Mouse (Mus musculus) midbrain, embryonic 12.5 days (tissue): ENCODE data around the gene Pheta1. TPM values are rescaled to one million over a fixed set of nuclear protein-coding genes. Genes with fewer than 3 reads are reported as not detected.

Source experiments
- ATAC-seq: fragments of 200-750 bp; cut with Nextera tagmentation; 2 replicates; pipeline ENCODE4 v1.8.0; 2017; ENCODE audit warnings: low read depth, moderate TSS enrichment, moderate library complexity; ENCODE audit not compliant: low FRiP score
- H3K27ac ChIP-seq: fragments of 300-500 bp; sonication (generic); replicated peaks from 2 replicates; pipeline ENCODE4 v1.5.1; 2016; ENCODE audit warnings: mild to moderate bottlenecking
- H3K27me3 ChIP-seq: fragments of 300-500 bp; sonication (generic); 2 replicates; pipeline ENCODE4 v1.6.1; 2016; ENCODE audit warnings: mild to moderate bottlenecking
- H3K36me3 ChIP-seq: fragments of 300-500 bp; sonication (generic); 2 replicates; pipeline ENCODE4 v1.6.1; 2016
- H3K4me1 ChIP-seq: fragments of 300-500 bp; sonication (generic); 2 replicates; pipeline ENCODE4 v1.6.1; 2016
- H3K4me2 ChIP-seq: fragments of 300-500 bp; sonication (generic); replicated peaks from 2 replicates; pipeline ENCODE4 v1.6.1; 2016; ENCODE audit warnings: mild to moderate bottlenecking, moderate library complexity
- H3K4me3 ChIP-seq: fragments of 300-500 bp; sonication (generic); 2 replicates; pipeline ENCODE4 v1.5.1; 2016; ENCODE audit warnings: mild to moderate bottlenecking
- H3K9ac ChIP-seq: fragments of 300-500 bp; sonication (generic); replicated peaks from 2 replicates; pipeline ENCODE4 v1.6.1; 2016; ENCODE audit warnings: mild to moderate bottlenecking, moderate library complexity
- H3K9me3 ChIP-seq: fragments of 300-500 bp; sonication (generic); 2 replicates; pipeline ENCODE4 v1.6.1; 2016; ENCODE audit warnings: mild to moderate bottlenecking
- WGBS: fragments of 180-500 bp; shearing (Covaris S2); methylation state at CpG from one replicate; pipeline ENCODE4 v1.1.7; 2016; 5-methylcytosine and 5-hydroxymethylcytosine counted together
- polyA plus RNA-seq: library from polyadenylated mRNA; unstranded; fragments of >200 nt; fragmentation: Nextera tagmentation; extraction: Ambion mirVana; gene quantifications from 2 replicates; pipeline ENCODE4 v1.2.1, GENCODE M21; 2016

Pheta1 gene
- polyA plus RNA-seq: 53.0 and 53.5 TPM in 2 replicates

DNA sequence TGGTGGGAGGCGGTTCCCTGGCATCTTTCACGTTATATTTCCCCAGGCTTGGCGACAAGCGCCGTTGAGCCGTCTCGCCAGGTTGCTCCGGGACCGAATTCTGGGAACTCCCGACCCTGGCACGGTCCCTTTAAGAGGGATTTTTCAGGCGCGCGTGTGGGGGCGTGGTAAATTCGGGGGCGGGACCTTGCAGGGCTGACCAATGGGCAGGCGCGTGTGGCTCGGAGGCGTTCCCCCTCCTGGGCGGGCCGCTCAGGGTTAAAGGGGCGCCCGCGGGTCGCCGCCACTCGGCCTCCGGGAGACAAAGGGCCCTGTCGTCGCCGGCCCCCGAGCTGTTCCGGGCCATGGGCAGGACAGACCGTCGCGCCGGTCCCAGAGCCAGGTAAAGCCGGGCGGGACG is at the start of gene Pheta1:
Gene Pheta1 (plus strand): TSS at position 242 of the 400 bp plus-strand sequence.
- Histone ChIP-seq H3K4me2 (peak within 1 kb of the TSS; percentile 62), H3K4me3 (peak within 1 kb of the TSS; percentile 77), H3K27me3 (peaks cover 25% of the 10 kb centered on the region), H3K27ac (peak within 1 kb of the TSS; percentile 73), H3K4me1 (peaks cover 34% of the 10 kb centered on the region), H3K36me3 (peaks cover 27% of the 10 kb centered on the region), H3K9me3 (no peaks in the 10 kb centered on the region), H3K9ac (peak within 1 kb of the TSS; percentile 92)
- under 1% methylated on average over 40 of the region's 42 CpGs for WGBS
- ATAC-seq: peak; percentile 94

DNA sequence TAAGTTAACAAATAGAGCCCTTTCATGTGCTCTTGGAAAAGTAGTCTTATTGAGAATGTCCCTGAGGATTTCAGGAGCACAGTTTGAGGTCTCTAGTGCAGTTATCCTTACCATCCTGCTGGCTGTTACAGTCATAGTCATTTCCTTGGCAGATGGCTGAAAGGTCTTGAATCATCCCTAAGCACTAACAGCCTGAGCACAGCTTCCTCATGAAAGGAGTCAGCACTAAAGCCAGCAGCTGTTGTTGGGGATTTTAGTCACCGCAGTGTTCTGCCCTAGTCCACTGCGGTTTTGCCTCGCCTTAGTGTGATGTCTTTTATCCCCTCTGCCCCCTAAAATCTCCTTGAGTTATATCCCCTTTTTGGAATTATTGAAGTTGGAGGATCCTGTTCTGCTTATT is 41.6 kb upstream of the Pheta1 start:
- peak overlapping the region; percentile 1; the same call in 1 of the 2 replicates for H3K27ac ChIP-seq
- ATAC-seq: no peak

DNA sequence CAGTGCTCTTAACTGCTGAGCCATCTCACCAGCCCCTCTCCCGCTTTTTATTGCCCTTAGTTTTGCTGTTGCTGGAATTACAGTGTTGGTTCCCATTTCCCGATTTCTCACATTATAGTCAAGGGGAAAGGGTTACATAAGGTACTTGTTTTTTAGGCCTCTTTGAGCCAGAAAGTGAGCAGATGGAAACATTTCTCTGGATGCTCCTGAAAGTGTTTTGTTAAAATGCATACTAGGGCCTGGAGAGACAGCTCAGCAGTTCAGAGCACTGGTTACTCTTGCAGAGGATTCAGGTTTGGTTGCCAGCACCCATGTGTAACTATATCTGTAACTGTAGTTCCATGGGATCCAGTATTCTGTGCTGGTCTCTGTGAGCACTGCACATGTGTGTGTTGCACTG is 40.6 kb upstream of the Pheta1 start:
- no peak overlapping the region for H3K9ac ChIP-seq
- H3K4me3 ChIP-seq: no peak overlapping the region
- no peak overlapping the region for H3K4me2 ChIP-seq
- 87% methylated on average over 2 of the region's 2 CpGs for WGBS
- H3K9me3 ChIP-seq: no peaks in the 10 kb centered on the region
- no peaks in the 10 kb centered on the region for H3K4me1 ChIP-seq
- no peak overlapping the region for H3K27ac ChIP-seq
- H3K27me3 ChIP-seq: no peaks in the 10 kb centered on the region
- H3K36me3 ChIP-seq: peaks cover 64% of the 10 kb centered on the region
- no peak for ATAC-seq

More for the DNA sequence above, 41.6 kb upstream of the Pheta1 start:
- Histone ChIP-seq H3K9ac (no peak overlapping the region), H3K27me3 (no peaks in the 10 kb centered on the region), H3K9me3 (no peaks in the 10 kb centered on the region), H3K4me3 (no peak overlapping the region), H3K36me3 (peaks cover 64% of the 10 kb centered on the region), H3K4me2 (no peak overlapping the region), H3K4me1 (no peaks in the 10 kb centered on the region)
- 70% methylated on average over 3 of the region's 3 CpGs for WGBS

DNA sequence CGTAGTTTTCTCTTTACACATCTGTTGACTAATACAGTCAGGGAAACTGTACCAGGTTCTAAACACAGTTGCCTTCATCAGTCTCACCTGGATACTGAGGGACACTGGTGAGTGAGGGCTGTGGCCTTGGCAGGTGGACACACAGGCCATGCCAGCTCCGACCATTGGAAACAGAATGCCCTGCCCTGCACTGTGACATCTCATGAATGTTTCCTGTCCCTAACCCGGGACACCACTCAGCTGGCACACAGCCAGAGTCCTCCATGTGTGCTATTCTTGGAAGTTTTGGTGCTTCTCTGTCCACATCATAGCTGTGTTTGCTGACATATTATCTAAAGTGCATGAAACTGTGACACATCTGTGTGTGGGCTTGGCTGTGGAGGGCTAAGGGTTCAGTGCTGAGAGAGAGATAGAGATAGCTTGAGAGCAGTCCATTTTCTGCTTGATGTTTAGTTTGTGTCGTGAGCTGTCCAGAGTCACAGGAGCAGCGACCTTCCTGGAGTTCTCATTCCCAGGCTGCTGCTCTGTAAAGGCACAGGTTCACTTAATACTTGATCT is 39.0 kb upstream of the Pheta1 start:
- H3K4me2 ChIP-seq: no peak overlapping the region
- no peak overlapping the region for H3K4me3 ChIP-seq
- H3K36me3 ChIP-seq: peaks cover 62% of the 10 kb centered on the region
- no peak overlapping the region for H3K27ac ChIP-seq
- no peaks in the 10 kb centered on the region for H3K9me3 ChIP-seq
- 90% methylated on average over 5 of the region's 5 CpGs for WGBS
- ATAC-seq: no peak
- H3K4me1 ChIP-seq: no peaks in the 10 kb centered on the region
- H3K9ac ChIP-seq: no peak overlapping the region
- H3K27me3 ChIP-seq: no peaks in the 10 kb centered on the region

DNA sequence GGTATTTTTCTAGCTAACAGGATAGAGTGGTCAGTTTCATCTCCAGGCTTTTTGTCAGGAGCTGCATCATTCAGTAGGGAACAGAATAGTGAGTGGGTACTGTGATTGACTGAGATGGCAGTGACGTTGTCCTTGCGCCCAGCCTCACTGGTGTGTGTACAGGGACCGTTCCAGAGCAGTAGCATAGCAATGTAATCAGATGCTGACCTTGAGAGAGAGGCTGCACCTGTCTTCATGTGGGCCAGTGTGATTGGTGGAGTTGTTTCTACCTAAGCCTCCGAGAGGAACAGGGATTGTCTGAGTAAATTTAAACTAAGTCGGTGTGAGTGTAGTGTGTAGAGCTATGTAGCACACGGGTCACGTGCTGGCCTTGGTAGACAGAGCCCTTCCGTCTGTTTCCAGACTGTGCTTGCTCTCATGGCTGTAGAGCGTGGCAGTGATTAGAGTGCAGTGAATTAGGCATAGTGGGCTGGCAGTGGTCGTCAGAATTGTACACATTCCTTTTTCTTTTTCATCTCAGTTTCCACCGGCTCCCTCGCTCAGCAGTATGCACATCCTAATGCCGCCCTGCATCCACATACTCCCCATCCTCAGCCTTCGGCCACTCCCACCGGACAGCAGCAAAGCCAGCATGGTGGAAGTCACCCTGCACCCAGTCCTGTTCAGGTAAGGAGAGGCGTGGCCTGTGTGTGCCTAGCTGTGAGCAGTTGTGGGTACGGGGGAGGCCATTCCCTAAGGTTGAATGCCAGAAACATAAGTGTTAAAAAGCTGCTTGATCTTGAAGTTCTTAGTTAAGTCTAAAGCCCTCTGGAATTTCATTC is 38.2 kb upstream of the Pheta1 start:
- Histone ChIP-seq H3K4me1 (no peaks in the 10 kb centered on the region), H3K9ac (no peak overlapping the region), H3K9me3 (no peaks in the 10 kb centered on the region), H3K4me2 (no peak overlapping the region), H3K27ac (no peak overlapping the region), H3K36me3 (peaks cover 64% of the 10 kb centered on the region), H3K27me3 (no peaks in the 10 kb centered on the region), H3K4me3 (no peak overlapping the region)
- WGBS: 92% methylated on average over 17 of the region's 17 CpGs
- ATAC-seq: no peak

DNA sequence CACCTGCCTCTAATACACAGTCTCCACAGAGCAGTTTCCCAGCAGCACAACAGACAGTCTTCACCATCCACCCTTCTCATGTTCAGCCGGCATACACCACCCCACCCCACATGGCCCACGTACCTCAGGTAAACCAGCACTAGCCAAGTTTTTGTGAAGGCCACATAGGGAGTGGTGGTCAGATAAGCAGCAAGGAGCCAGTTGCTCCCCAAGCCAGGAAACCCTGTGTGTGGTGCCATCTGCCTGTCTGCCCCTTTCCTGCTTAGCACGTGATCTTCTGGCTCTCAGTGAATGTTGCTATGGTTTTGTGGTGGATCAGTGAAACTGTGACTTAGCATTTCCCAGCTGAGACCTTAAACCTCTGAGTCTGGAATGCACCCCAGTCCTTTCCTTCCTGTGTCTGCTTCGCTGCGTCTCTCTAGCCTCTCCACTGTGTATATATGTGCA is 37.3 kb upstream of the Pheta1 start:
- no peak overlapping the region for H3K4me2 ChIP-seq
- peaks cover 72% of the 10 kb centered on the region for H3K36me3 ChIP-seq
- H3K9me3 ChIP-seq: no peaks in the 10 kb centered on the region
- H3K27ac ChIP-seq: no peak overlapping the region
- no peaks in the 10 kb centered on the region for H3K4me1 ChIP-seq
- no peak for ATAC-seq
- H3K9ac ChIP-seq: no peak overlapping the region
- WGBS: 93% methylated on average over 5 of the region's 5 CpGs
- H3K4me3 ChIP-seq: no peak overlapping the region
- H3K27me3 ChIP-seq: no peaks in the 10 kb centered on the region

DNA sequence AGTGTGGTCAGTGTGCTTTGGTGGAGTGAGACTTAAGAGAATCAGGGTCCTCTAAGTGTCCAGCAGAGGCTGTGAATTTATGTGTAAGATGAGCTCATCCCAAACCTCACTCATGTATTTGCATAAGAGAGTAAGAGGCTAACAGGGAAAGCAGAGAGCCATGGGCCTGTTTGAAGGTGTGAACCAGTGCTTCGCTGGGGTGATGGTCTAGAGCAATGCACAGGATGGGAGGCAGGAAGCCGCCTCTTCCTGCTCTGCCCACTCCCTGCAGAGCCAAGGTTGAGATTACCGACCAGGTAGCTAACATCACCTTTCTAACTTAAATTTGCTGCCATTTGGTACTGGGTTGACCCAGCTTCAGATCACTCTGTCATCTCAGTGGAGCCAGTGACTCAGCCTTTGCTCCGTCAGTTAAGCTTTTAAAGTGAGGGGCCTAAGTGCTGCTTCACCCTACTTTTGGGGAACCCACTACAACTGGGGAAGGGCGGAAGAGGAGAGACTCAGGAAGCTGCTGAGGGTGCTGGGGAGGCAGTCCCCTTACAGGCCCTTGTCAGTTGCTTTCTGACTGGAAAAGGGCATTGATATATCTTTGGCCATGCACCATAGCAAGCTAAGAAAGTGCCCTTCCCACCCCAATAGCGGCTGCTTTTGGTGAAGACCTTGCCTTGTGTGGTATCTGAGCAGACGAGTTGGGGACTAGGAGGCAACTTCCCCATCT is 36.1 kb upstream of the Pheta1 start:
- ATAC-seq: no peak
- H3K27ac ChIP-seq: no peak overlapping the region
- no peak overlapping the region for H3K4me3 ChIP-seq
- H3K4me2 ChIP-seq: no peak overlapping the region
- no peak overlapping the region for H3K9ac ChIP-seq
- H3K36me3 ChIP-seq: peaks cover 82% of the 10 kb centered on the region
- no peaks in the 10 kb centered on the region for H3K4me1 ChIP-seq
- H3K9me3 ChIP-seq: no peaks in the 10 kb centered on the region
- WGBS: 90% methylated on average over 7 of the region's 7 CpGs
- H3K27me3 ChIP-seq: no peaks in the 10 kb centered on the region

DNA sequence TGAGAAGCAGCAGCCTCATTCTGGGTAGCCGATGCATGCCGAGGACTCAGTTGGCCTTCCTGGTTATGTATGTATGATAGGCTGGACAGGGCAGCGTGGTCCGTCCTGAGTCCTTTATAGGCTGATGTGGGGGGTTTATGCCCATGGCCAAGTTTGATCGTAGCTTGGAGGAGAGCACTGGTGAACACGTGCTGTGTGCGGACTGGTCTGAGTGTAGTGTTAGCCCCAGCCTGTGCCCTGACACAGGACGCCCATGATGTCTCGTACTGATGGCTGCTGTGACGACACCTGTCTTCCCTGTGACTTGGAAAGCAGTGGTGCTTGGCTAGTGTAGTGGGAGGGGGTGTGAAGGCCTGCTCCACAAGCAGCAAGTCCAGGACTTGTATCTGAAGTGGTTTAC is 35.0 kb upstream of the Pheta1 start:
- Histone ChIP-seq H3K9ac (no peak overlapping the region), H3K27me3 (no peaks in the 10 kb centered on the region), H3K9me3 (no peaks in the 10 kb centered on the region), H3K36me3 (peaks cover 88% of the 10 kb centered on the region), H3K4me1 (no peaks in the 10 kb centered on the region), H3K4me2 (no peak overlapping the region), H3K4me3 (no peak overlapping the region), H3K27ac (no peak overlapping the region)
- 97% methylated on average over 10 of the region's 10 CpGs for WGBS
- ATAC-seq: no peak

DNA sequence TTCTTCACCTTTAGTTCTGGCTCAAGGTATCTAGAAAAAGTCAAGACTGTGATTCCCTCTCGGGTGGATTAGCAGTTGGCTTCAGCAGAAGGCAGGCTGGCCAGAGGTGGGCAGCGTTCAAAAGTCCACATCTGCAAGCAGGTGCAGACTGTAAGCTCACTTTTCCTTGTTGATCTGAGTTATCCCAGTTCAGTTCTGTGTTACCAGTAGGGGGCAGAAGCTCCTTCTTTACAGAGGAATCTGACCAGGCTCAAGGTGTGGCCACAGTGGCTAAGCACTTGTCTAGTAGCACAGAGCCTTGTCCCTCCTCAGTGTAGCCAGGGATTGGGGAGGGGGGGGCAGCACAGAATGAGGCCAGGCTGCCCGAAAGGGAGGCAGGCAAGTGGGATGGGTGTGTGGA is 33.7 kb upstream of the Pheta1 start:
- no peak overlapping the region for H3K4me3 ChIP-seq
- no peak overlapping the region for H3K27ac ChIP-seq
- WGBS: 71% methylated on average over 3 of the region's 3 CpGs
- no peaks in the 10 kb centered on the region for H3K4me1 ChIP-seq
- ATAC-seq: no peak
- no peaks in the 10 kb centered on the region for H3K27me3 ChIP-seq
- H3K4me2 ChIP-seq: no peak overlapping the region
- no peaks in the 10 kb centered on the region for H3K9me3 ChIP-seq
- H3K36me3 ChIP-seq: peaks cover 96% of the 10 kb centered on the region
- H3K9ac ChIP-seq: no peak overlapping the region

DNA sequence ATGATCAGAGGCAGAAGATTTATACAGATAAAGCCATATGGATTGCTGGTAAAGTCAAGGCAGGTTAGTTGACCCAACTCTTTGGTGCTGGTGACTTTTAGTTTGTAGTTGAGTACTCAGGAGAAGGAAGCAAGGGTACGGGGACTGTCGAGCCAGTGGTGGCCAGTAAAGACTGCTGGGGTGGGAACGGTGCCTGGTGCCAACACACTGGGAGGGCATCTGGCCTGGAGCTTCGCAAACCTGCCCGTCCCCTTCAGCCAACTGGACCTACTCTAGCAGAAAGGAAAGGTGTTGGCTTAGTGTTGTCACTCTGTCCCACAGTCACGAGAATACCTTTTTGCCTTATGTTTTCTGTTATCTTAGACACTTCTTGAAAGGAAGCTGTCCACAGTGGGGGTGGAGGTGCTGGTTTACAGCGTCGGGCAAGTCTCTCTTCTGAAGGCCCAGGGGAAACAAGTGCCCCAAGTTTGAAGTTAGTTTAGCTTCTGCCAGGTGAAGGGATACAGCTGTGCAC is 32.9 kb upstream of the Pheta1 start:
- Histone ChIP-seq H3K27me3 (no peaks in the 10 kb centered on the region), H3K4me1 (no peaks in the 10 kb centered on the region), H3K4me2 (no peak overlapping the region), H3K27ac (no peak overlapping the region), H3K9me3 (no peaks in the 10 kb centered on the region), H3K9ac (no peak overlapping the region), H3K36me3 (peaks cover 95% of the 10 kb centered on the region), H3K4me3 (no peak overlapping the region)
- ATAC-seq: no peak
- WGBS: 96% methylated on average over 8 of the region's 8 CpGs

DNA sequence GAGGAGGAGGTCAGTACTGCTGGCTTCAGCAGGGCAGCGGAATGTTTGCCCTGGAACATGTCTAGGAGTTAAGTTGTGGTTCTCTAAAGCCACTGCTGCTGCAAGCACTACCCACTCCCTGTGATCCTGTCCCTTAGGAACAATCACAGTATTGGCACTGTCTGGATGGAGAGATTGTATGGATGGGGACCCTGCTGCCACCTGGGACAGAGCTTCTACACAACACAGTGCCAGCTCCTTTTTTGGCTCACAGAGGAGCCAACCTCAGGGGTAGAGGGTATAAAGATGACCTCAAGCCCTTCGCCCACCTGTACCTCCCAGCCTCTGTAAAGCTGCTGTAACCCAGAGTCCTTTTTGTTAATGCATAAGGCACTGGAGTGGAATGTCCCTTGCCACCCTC is 32.2 kb upstream of the Pheta1 start:
- no peak overlapping the region for H3K4me2 ChIP-seq
- no peak overlapping the region for H3K9ac ChIP-seq
- H3K36me3 ChIP-seq: peaks cover 89% of the 10 kb centered on the region
- ATAC-seq: no peak
- no peaks in the 10 kb centered on the region for H3K27me3 ChIP-seq
- no peaks in the 10 kb centered on the region for H3K9me3 ChIP-seq
- WGBS: 100% methylated on average over 2 of the region's 2 CpGs
- H3K4me3 ChIP-seq: no peak overlapping the region
- no peak overlapping the region for H3K27ac ChIP-seq
- H3K4me1 ChIP-seq: no peaks in the 10 kb centered on the region

DNA sequence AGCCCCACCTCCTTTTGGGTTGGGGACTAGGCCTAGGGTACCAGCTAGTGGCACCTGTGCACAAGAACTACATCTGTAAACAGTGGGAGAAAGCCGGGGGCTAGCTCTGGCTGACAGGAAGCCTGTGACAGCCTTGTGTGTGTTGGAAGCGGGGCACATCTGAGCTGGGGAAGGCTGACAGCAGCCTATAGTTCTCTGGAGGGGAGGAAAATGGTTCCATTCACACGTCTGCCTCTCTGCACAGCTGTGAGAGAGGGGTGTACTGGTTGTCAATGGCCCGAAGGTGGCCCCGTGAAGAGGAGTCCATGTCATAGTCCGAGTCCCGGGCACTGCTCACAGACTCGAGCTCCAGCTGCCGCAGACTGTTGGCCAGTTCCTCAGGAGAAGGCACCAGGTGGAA is 31.2 kb upstream of the Pheta1 start:
- H3K9me3 ChIP-seq: no peaks in the 10 kb centered on the region
- H3K36me3 ChIP-seq: peaks cover 80% of the 10 kb centered on the region
- no peak overlapping the region for H3K9ac ChIP-seq
- no peaks in the 10 kb centered on the region for H3K4me1 ChIP-seq
- H3K27ac ChIP-seq: no peak overlapping the region
- no peak for ATAC-seq
- no peak overlapping the region for H3K4me3 ChIP-seq
- no peak overlapping the region for H3K4me2 ChIP-seq
- no peaks in the 10 kb centered on the region for H3K27me3 ChIP-seq
- WGBS: 93% methylated on average over 9 of the region's 9 CpGs
